Mouse (Mus musculus) bone marrow, adult 2 months (tissue): Measurements from ENCODE around the gene Hydin.

Experiments
- CTCF ChIP-seq: fragments of 200-500 bp; IDR thresholded peaks from 2 replicates; pipeline ENCODE4 v1.5.1; 2011; ENCODE audit warnings: low read length, control low read depth; ENCODE audit not compliant: control insufficient read depth, insufficient read depth
- POLR2A ChIP-seq: fragments of 200-500 bp; IDR thresholded peaks from 2 replicates; pipeline ENCODE4 v1.6.1; 2011; ENCODE audit warnings: low read depth, mild to moderate bottlenecking, control low read depth, low read length, borderline replicate concordance; ENCODE audit not compliant: control insufficient read depth

- TF ChIP-seq CTCF (no peak), POLR2A (no peak)
These were observed 6.6 kb downstream of the Hydin start for GRCm38 (mm10) chr8:110273394-110273793.
